Mouse (Mus musculus): ENCODE data around the gene Tead1.

GRCm38 (mm10) chr7:112915571-112915970 lies 236.5 kb downstream of the Tead1 start:
- TF ChIP-seq CTCF (IDR thresholded peaks at IDR 0.05; ENCODE audit: control insufficient read depth, insufficient read depth, insufficient read length) (no peak), MAX (IDR thresholded peaks at IDR 0.05) (no peak), MYOD1 (IDR thresholded peaks at IDR 0.05; ENCODE audit: control insufficient read depth, insufficient read length, low read depth) (no peak), USF1 (IDR thresholded peaks at IDR 0.05; ENCODE audit: low read depth) (no peak), CEBPB (IDR thresholded peaks at IDR 0.05; ENCODE audit: low read depth) (no peak), MYOG (IDR thresholded peaks at IDR 0.05; ENCODE audit: control insufficient read depth, extremely low read depth, insufficient read length) (no peak)

Data from C2C12 (cell line).